Mouse (Mus musculus) liver, postnatal 0 days (tissue): ENCODE measurements around the gene Gga3. TPM values are rescaled to one million over a fixed set of nuclear protein-coding genes. Genes with fewer than 3 reads are reported as not detected.
A peak's percentile ranks its signal among the peaks of the same experiment; 100 is the strongest.

Experiments used
- ATAC-seq: fragments of 200-750 bp; cut with Nextera tagmentation; 2 replicates; pipeline ENCODE4 v1.8.0; 2017; ENCODE audit warnings: mild to moderate bottlenecking, moderate library complexity
- DNase-seq: peaks from one replicate; pipeline ENCODE4 v3.0.0-alpha.2; 2016
- H3K27ac ChIP-seq: fragments of 300-500 bp; sonication (generic); 2 replicates; pipeline ENCODE4 v1.5.1; 2014; ENCODE audit warnings: antibody characterized with exemption, moderate library complexity, mild to moderate bottlenecking, low read depth
- H3K27me3 ChIP-seq: fragments of 300-500 bp; sonication (generic); 2 replicates; pipeline ENCODE4 v1.6.1; 2014; ENCODE audit warnings: low read length, control low read depth, mixed read lengths; ENCODE audit not compliant: insufficient read depth
- H3K36me3 ChIP-seq: fragments of 300-500 bp; sonication (generic); replicated peaks from 2 replicates; pipeline ENCODE4 v1.6.1; 2014; ENCODE audit warnings: mild to moderate bottlenecking, control low read depth, low read length, moderate library complexity, mixed read lengths; ENCODE audit not compliant: insufficient read depth
- H3K4me1 ChIP-seq: fragments of 300-500 bp; sonication (generic); 2 replicates; pipeline ENCODE4 v1.6.1; 2014; ENCODE audit warnings: antibody characterized with exemption, mild to moderate bottlenecking, control low read depth; ENCODE audit not compliant: insufficient read depth
- H3K4me2 ChIP-seq: fragments of 300-500 bp; sonication (generic); 2 replicates; pipeline ENCODE4 v1.6.1; 2014; ENCODE audit warnings: low read depth, mild to moderate bottlenecking, low read length, moderate library complexity, mixed read lengths
- H3K4me3 ChIP-seq: fragments of 300-500 bp; sonication (generic); 2 replicates; pipeline ENCODE4 v1.5.1; 2014; ENCODE audit warnings: low read depth, low read length
- H3K9ac ChIP-seq: fragments of 300-500 bp; sonication (generic); replicated peaks from 2 replicates; pipeline ENCODE4 v1.6.1; 2014; ENCODE audit warnings: mild to moderate bottlenecking, moderate library complexity
- H3K9me3 ChIP-seq: fragments of 300-500 bp; sonication (generic); 2 replicates; pipeline ENCODE4 v1.6.1; 2016; ENCODE audit warnings: mild to moderate bottlenecking, control low read depth, low read length, mixed read lengths
- CTCF ChIP-seq: sonication (generic); IDR thresholded peaks from 2 replicates; pipeline ENCODE4 v1.5.1; 2016; ENCODE audit warnings: antibody characterized with exemption, low read depth
- EP300 ChIP-seq: IDR thresholded peaks from 2 replicates; pipeline ENCODE4 v1.6.1; 2016; ENCODE audit warnings: antibody characterized with exemption, low read depth, mild to moderate bottlenecking
- WGBS: fragments of 180-500 bp; shearing (Covaris S2); extraction: QIAGEN DNeasy Blood & Tissue Kit; methylation state at CpG from one replicate; pipeline ENCODE4 v1.1.7; 2014; ENCODE audit not compliant: insufficient replicate concordance; 5-methylcytosine and 5-hydroxymethylcytosine counted together
- polyA plus RNA-seq: library from polyadenylated mRNA; unstranded; fragments of >200 nt; fragmentation: Nextera tagmentation; extraction: Ambion mirVana; gene quantifications from 2 replicates; pipeline ENCODE4 v1.2.1, GENCODE M21; 2015

The Gga3 gene
- polyA plus RNA-seq, 1 experiment from 2014 or later, result 3.5 TPM

GRCm38 (mm10) chr11:115538045-115538444 is 65.8 kb downstream of the Gga3 start:
- 35% methylated on average over 2 of the region's 2 CpGs for WGBS
- Histone ChIP-seq H3K4me2 (no peak overlapping the region), H3K4me1 (peaks cover 10% of the 10 kb centered on the region), H3K27ac (no peak overlapping the region), H3K9ac (no peak overlapping the region), H3K9me3 (no peaks in the 10 kb centered on the region), H3K27me3 (no peaks in the 10 kb centered on the region), H3K36me3 (peaks cover 12% of the 10 kb centered on the region), H3K4me3 (no peak overlapping the region)
- ATAC-seq (no peak), DNase-seq (no peak)
- TF ChIP-seq CTCF (peak; percentile 49), EP300 (no peak)

- H3K9me3 ChIP-seq, result no peaks in the 10 kb centered on the region
- WGBS, result 86% methylated on average over 10 of the region's 10 CpGs
- TF ChIP-seq EP300, result no peak
- no peak for TF ChIP-seq CTCF
- no peaks in the 10 kb centered on the region for H3K27me3 ChIP-seq
- H3K36me3 ChIP-seq, result peaks cover 22% of the 10 kb centered on the region
- no peak for ATAC-seq
- H3K27ac ChIP-seq, result peak overlapping the region; percentile 99
- H3K4me1 ChIP-seq, result peaks cover 10% of the 10 kb centered on the region
- H3K4me2 ChIP-seq, result peak overlapping the region; percentile 78
- no peak for DNase-seq
- H3K4me3 ChIP-seq, result peak overlapping the region; percentile 86; the same call in 1 of the 2 replicates
- H3K9ac ChIP-seq, result no peak overlapping the region
Observed at GRCm38 (mm10) chr11:115536856-115537568, 66.8 kb downstream of the Gga3 start.

GRCm38 (mm10) chr11:115536038-115536681 is 67.7 kb downstream of the Gga3 start, which contains the start of gene Sumo2:
Sumo2 (minus strand) TSS chr11:115536276.
- ATAC-seq (peak; percentile 93), DNase-seq (peak; percentile 99)
- Histone ChIP-seq H3K4me1 (peaks cover 10% of the 10 kb centered on the region), H3K4me2 (peak within 1 kb of the TSS; percentile 78), H3K4me3 (peak within 1 kb of the TSS; percentile 86), H3K36me3 (peaks cover 30% of the 10 kb centered on the region), H3K27me3 (no peaks in the 10 kb centered on the region), H3K9me3 (no peaks in the 10 kb centered on the region), H3K9ac (peak within 1 kb of the TSS; percentile 96), H3K27ac (peak within 1 kb of the TSS; percentile 99)
- TF ChIP-seq CTCF (0 out of 2 replicates have a peak, but pooled peaks have one; percentile 1), EP300 (no peak)
- under 1% methylated on average over 47 of the region's 70 CpGs for WGBS

- TF ChIP-seq EP300 (no peak), CTCF (no peak)
- ATAC-seq (peak; percentile 78), DNase-seq (peak; percentile 75)
- peak overlapping the region; percentile 86 for H3K4me3 ChIP-seq
- peaks cover 32% of the 10 kb centered on the region for H3K36me3 ChIP-seq
- H3K9ac ChIP-seq, result peak overlapping the region; percentile 96
- under 1% methylated on average over 42 of the region's 84 CpGs for WGBS
- no peaks in the 10 kb centered on the region for H3K9me3 ChIP-seq
- no peaks in the 10 kb centered on the region for H3K27me3 ChIP-seq
- peak overlapping the region; percentile 78 for H3K4me2 ChIP-seq
- peak overlapping the region; percentile 99 for H3K27ac ChIP-seq
- H3K4me1 ChIP-seq, result peaks cover 10% of the 10 kb centered on the region
Observed at GRCm38 (mm10) chr11:115535401-115536037, 68.3 kb downstream of the Gga3 start.

GRCm38 (mm10) chr11:115534759-115535371 is 69.0 kb downstream of the Gga3 start:
- peak overlapping the region; percentile 86 for H3K4me3 ChIP-seq
- H3K36me3 ChIP-seq, result peaks cover 38% of the 10 kb centered on the region
- ATAC-seq, result no peak
- 4% methylated on average over 11 of the region's 11 CpGs for WGBS
- H3K9ac ChIP-seq, result peak overlapping the region; percentile 96
- no peak for DNase-seq
- H3K4me1 ChIP-seq, result peaks cover 10% of the 10 kb centered on the region
- no peak for TF ChIP-seq EP300
- no peak for TF ChIP-seq CTCF
- H3K27ac ChIP-seq, result peak overlapping the region; percentile 99
- H3K4me2 ChIP-seq, result peak overlapping the region; percentile 78
- no peaks in the 10 kb centered on the region for H3K9me3 ChIP-seq
- H3K27me3 ChIP-seq, result no peaks in the 10 kb centered on the region

Other genes starting within 250 kb of the Gga3 start
- 1.1 and 1.2 TPM in 2 replicates for gene Hid1, start 236.3 kb downstream of the Gga3 start, polyA plus RNA-seq
- gene Cdr2l, start 222.1 kb downstream of the Gga3 start, polyA plus RNA-seq, result 1.3 and 1.5 TPM in 2 replicates
- gene Mrpl58, start 200.3 kb downstream of the Gga3 start, polyA plus RNA-seq, result 88.0 and 91.6 TPM in 2 replicates
- 857 and 872 TPM in 2 replicates for gene Atp5h, start 184.1 kb downstream of the Gga3 start, polyA plus RNA-seq
- 5.4 and 6.3 TPM in 2 replicates for gene Kctd2, start 183.9 kb downstream of the Gga3 start, polyA plus RNA-seq
- gene Trim80, start 163.5 kb downstream of the Gga3 start, polyA plus RNA-seq, result 2.1 and 2.8 TPM in 2 replicates
- 10.4 and 11.5 TPM in 2 replicates for gene Slc16a5, start 141.6 kb downstream of the Gga3 start, polyA plus RNA-seq
- 2.9 and 3.9 TPM in 2 replicates for gene Armc7, start 128.4 kb downstream of the Gga3 start, polyA plus RNA-seq
- 46.5 and 48.3 TPM in 2 replicates for gene Nt5c, start 112.2 kb downstream of the Gga3 start, polyA plus RNA-seq
- 114 and 117 TPM in 2 replicates for gene Jpt1, start 89.7 kb downstream of the Gga3 start, polyA plus RNA-seq
- 281 and 283 TPM in 2 replicates for gene Sumo2, start 67.8 kb downstream of the Gga3 start, polyA plus RNA-seq
- 41.8 and 46.0 TPM in 2 replicates for gene Nup85, start 39.6 kb downstream of the Gga3 start, polyA plus RNA-seq
- 46.4 and 48.9 TPM in 2 replicates for gene Mrps7, start 126 bp downstream of the Gga3 start, polyA plus RNA-seq
- gene Mif4gd, start 8.9 kb upstream of the Gga3 start, polyA plus RNA-seq, result 37.9 and 39.9 TPM in 2 replicates
- gene Slc25a19, start 24.2 kb upstream of the Gga3 start, polyA plus RNA-seq, result 6.1 and 6.9 TPM in 2 replicates
- 40.4 and 45.6 TPM in 2 replicates for gene Grb2, start 104.5 kb upstream of the Gga3 start, polyA plus RNA-seq
- 4.1 and 4.2 TPM in 2 replicates for gene Tmem94, start 161.4 kb upstream of the Gga3 start, polyA plus RNA-seq
- 3.2 and 3.3 TPM in 2 replicates for gene Caskin2, start 209.6 kb upstream of the Gga3 start, polyA plus RNA-seq
- gene Tsen54, start 210.7 kb upstream of the Gga3 start, polyA plus RNA-seq, result 7.7 and 8.8 TPM in 2 replicates
- gene Llgl2, start 220.0 kb upstream of the Gga3 start, polyA plus RNA-seq, result 15.1 and 20.9 TPM in 2 replicates